Mouse (Mus musculus): ENCODE data around the gene Myl9. TPM values are rescaled to one million over a fixed set of nuclear protein-coding genes. Genes with fewer than 3 reads are reported as not detected.

Myl9 gene
- polyA plus RNA-seq, 1 experiment = 442 TPM

DNA sequence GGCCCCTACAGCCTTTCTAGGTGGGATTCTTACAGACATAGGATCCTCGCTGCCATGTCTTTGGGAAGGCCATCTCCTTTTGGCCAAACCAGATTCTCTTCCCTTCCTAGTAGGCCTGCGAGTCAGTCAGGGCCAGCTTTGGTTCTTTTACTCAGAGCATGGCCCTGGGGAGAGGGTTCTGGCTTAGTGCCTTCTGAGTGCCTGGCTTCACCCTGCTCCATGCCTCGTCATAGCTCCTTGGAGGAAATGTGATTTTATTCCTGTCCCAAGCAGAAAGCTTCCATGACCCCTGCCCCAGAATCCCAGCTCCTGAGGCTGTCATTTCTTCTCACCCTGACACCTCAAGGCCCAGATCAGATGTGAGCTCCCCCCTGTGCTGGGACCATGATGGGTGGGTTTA, 27.9 kb upstream of the Myl9 start:
- H3K79me2 ChIP-seq (ENCODE audit: control insufficient read depth, insufficient read depth) = peaks cover 40% of the 10 kb centered on the region
- no peak overlapping the region for H3K4me3 ChIP-seq
- no peak overlapping the region for H3K4me2 ChIP-seq (ENCODE audit: low read depth)
- no peak overlapping the region for H3ac ChIP-seq (ENCODE audit: control insufficient read depth, insufficient read length)
- TF ChIP-seq E2F4 (IDR thresholded peaks at IDR 0.05; ENCODE audit: insufficient read depth) = no peak
- no peak for TF ChIP-seq MYOD1 (IDR thresholded peaks at IDR 0.05; ENCODE audit: control insufficient read depth in 1 of 3, insufficient read length in 2 of 3, low read depth in 2 of 3)
- TF ChIP-seq TCF3 (IDR thresholded peaks at IDR 0.05; ENCODE audit: insufficient read length, low read depth) = no peak
- TF ChIP-seq TCF12 (IDR thresholded peaks at IDR 0.05; ENCODE audit: insufficient read depth, poor library complexity, severe bottlenecking) = no peak
- TF ChIP-seq SRF (IDR thresholded peaks at IDR 0.05; ENCODE audit: control insufficient read depth, insufficient read length, low read depth) = no peak
- no peak for TF ChIP-seq MAX (IDR thresholded peaks at IDR 0.05; ENCODE audit: low read depth)
- TF ChIP-seq MYOG (IDR thresholded peaks at IDR 0.05; ENCODE audit: control insufficient read depth in 1 of 3, insufficient read depth in 1 of 3, insufficient read length in 2 of 3, low read depth in 2 of 3) = no peak
- no peak for TF ChIP-seq POLR2A (IDR thresholded peaks at IDR 0.05; ENCODE audit: insufficient read length, low read depth)
- no peak for TF ChIP-seq POLR2AphosphoS2 (IDR thresholded peaks at IDR 0.05; ENCODE audit: insufficient read length, low read depth)
- TF ChIP-seq REST (IDR thresholded peaks at IDR 0.05; ENCODE audit: insufficient read depth, insufficient read length) = no peak
- TF ChIP-seq CEBPB (IDR thresholded peaks at IDR 0.05; ENCODE audit: insufficient read depth, poor library complexity, severe bottlenecking) = no peak
- TF ChIP-seq USF1 (IDR thresholded peaks at IDR 0.05; ENCODE audit: low read depth) = no peak
- no peaks in the 10 kb centered on the region for H3K27me3 ChIP-seq (ENCODE audit: control insufficient read depth, insufficient read depth, insufficient read length)
- peaks cover 45% of the 10 kb centered on the region for H3K36me3 ChIP-seq (ENCODE audit: control insufficient read depth, insufficient read depth)

DNA sequence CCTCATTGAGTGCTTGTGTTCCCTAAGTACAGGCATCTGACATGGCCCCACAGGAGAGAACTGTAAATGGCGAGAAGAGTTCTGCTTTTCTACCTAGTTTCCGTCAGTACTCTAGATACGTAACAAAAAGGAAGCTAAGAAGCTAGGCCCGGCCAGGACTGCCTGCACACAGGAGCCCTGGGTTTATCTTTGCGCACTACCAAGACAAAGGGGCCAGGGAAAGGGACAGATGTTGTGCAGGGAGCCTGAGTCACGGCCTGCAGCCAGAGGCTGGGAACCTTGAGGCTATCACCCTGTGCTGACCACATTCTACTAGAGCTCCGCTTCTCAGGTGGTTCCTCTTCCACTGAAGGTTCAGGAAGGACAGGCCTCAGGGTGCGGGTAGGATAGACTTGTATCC, 25.5 kb upstream of the Myl9 start:
- TF ChIP-seq MYOG (IDR thresholded peaks at IDR 0.05; ENCODE audit: control insufficient read depth in 1 of 3, insufficient read depth in 1 of 3, insufficient read length in 2 of 3, low read depth in 2 of 3) (no peak), MAX (IDR thresholded peaks at IDR 0.05; ENCODE audit: low read depth) (no peak)
- Histone ChIP-seq H3K27me3 (ENCODE audit: control insufficient read depth, insufficient read depth, insufficient read length) (no peaks in the 10 kb centered on the region), H3K4me3 (no peak overlapping the region), H3ac (ENCODE audit: control insufficient read depth, insufficient read length) (no peak overlapping the region), H3K36me3 (ENCODE audit: control insufficient read depth, insufficient read depth) (peaks cover 60% of the 10 kb centered on the region), H3K79me2 (ENCODE audit: control insufficient read depth, insufficient read depth) (peaks cover 16% of the 10 kb centered on the region), H3K4me2 (ENCODE audit: low read depth) (no peak overlapping the region)

DNA sequence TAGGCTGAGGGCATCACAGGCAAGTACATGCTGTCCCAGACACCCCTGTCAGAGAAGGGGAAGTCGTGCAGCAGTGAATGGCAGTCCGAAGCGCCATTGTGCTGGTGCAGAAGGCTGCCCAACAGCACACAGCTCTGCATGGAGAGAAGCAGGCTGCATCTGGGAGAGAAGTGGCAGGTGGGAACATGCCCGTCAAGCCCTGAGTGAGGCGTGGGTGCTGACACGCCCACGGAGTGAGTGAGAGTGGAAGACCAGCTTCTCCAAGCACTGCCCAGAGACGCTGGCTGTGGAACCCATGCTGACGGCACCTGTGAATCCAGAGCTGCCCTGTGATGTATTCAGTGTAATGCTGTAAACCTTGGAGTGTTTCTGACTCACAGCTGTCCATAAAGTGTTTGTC, 18.3 kb upstream of the Myl9 start:
- TF ChIP-seq CEBPB (IDR thresholded peaks at IDR 0.05; ENCODE audit: insufficient read depth, poor library complexity, severe bottlenecking) (no peak), REST (IDR thresholded peaks at IDR 0.05; ENCODE audit: insufficient read depth, insufficient read length) (no peak), SRF (IDR thresholded peaks at IDR 0.05; ENCODE audit: control insufficient read depth, insufficient read length, low read depth) (no peak), MYOD1 (IDR thresholded peaks at IDR 0.05; ENCODE audit: control insufficient read depth in 1 of 3, insufficient read length in 2 of 3, low read depth in 2 of 3) (peak in 1 of 3 experiments; percentile 3), USF1 (IDR thresholded peaks at IDR 0.05; ENCODE audit: low read depth) (no peak), TCF12 (IDR thresholded peaks at IDR 0.05; ENCODE audit: insufficient read depth, poor library complexity, severe bottlenecking) (no peak), POLR2A (IDR thresholded peaks at IDR 0.05; ENCODE audit: insufficient read length, low read depth) (peak; percentile 33), E2F4 (IDR thresholded peaks at IDR 0.05; ENCODE audit: insufficient read depth) (no peak), MYOG (IDR thresholded peaks at IDR 0.05; ENCODE audit: control insufficient read depth in 1 of 3, insufficient read depth in 1 of 3, insufficient read length in 2 of 3, low read depth in 2 of 3) (peak in 1 of 3 experiments; percentile 17), TCF3 (IDR thresholded peaks at IDR 0.05; ENCODE audit: insufficient read length, low read depth) (no peak), POLR2AphosphoS2 (IDR thresholded peaks at IDR 0.05; ENCODE audit: insufficient read length, low read depth) (peak; percentile 47), MAX (IDR thresholded peaks at IDR 0.05; ENCODE audit: low read depth) (no peak)
- peaks cover 5% of the 10 kb centered on the region for H3K79me2 ChIP-seq (ENCODE audit: control insufficient read depth, insufficient read depth)
- H3K4me3 ChIP-seq = no peak overlapping the region
- H3K27me3 ChIP-seq (ENCODE audit: control insufficient read depth, insufficient read depth, insufficient read length) = no peaks in the 10 kb centered on the region
- H3K36me3 ChIP-seq (ENCODE audit: control insufficient read depth, insufficient read depth) = peaks cover 87% of the 10 kb centered on the region
- no peak overlapping the region for H3K4me2 ChIP-seq (ENCODE audit: low read depth)
- H3ac ChIP-seq (ENCODE audit: control insufficient read depth, insufficient read length) = no peak overlapping the region

DNA sequence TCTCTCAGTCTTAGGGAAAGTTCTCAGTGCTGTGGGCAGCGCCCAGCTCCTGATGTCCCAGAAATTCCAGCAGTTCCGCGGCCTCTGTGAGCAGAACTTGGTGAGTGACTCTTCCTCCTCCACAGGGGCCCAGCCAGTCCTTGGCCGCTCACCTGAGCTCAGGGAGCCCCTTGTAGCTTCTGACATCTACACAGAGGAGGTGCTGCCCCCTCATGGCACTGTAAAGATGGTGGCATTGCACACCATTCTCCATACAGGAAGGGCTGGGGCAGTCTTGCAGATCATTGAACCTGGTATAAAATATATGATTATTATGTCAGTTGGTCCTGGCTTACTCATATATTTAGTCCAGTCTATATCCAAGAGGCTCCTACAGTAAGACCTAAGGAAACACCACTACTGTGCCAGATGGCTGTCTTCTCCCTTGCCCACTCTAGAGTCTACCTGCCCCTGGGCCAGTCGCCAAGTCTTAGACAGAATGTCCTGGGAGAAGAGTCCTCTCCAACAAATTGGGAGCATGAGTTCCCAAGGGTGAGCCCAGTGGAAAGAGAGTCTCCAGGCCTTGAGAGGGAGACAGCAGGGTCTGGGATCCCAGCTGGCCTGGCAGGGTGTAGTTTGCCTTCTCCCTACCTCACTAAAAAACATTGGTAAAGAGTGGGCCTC, 14.2 kb upstream of the Myl9 start:
- Histone ChIP-seq H3ac (ENCODE audit: control insufficient read depth, insufficient read length) (no peak overlapping the region), H3K79me2 (ENCODE audit: control insufficient read depth, insufficient read depth) (peaks cover 5% of the 10 kb centered on the region), H3K36me3 (ENCODE audit: control insufficient read depth, insufficient read depth) (peaks cover 65% of the 10 kb centered on the region), H3K4me3 (no peak overlapping the region), H3K27me3 (ENCODE audit: control insufficient read depth, insufficient read depth, insufficient read length) (no peaks in the 10 kb centered on the region), H3K4me2 (ENCODE audit: low read depth) (no peak overlapping the region)
- TF ChIP-seq TCF12 (IDR thresholded peaks at IDR 0.05; ENCODE audit: insufficient read depth, poor library complexity, severe bottlenecking) (no peak), POLR2AphosphoS2 (IDR thresholded peaks at IDR 0.05; ENCODE audit: insufficient read length, low read depth) (no peak), TCF3 (IDR thresholded peaks at IDR 0.05; ENCODE audit: insufficient read length, low read depth) (no peak), MYOG (IDR thresholded peaks at IDR 0.05; ENCODE audit: control insufficient read depth in 1 of 3, insufficient read depth in 1 of 3, insufficient read length in 2 of 3, low read depth in 2 of 3) (no peak), REST (IDR thresholded peaks at IDR 0.05; ENCODE audit: insufficient read depth, insufficient read length) (no peak), E2F4 (IDR thresholded peaks at IDR 0.05; ENCODE audit: insufficient read depth) (no peak), SRF (IDR thresholded peaks at IDR 0.05; ENCODE audit: control insufficient read depth, insufficient read length, low read depth) (no peak), MAX (IDR thresholded peaks at IDR 0.05; ENCODE audit: low read depth) (no peak), USF1 (IDR thresholded peaks at IDR 0.05; ENCODE audit: low read depth) (no peak), POLR2A (IDR thresholded peaks at IDR 0.05; ENCODE audit: insufficient read length, low read depth) (no peak), MYOD1 (IDR thresholded peaks at IDR 0.05; ENCODE audit: control insufficient read depth in 1 of 3, insufficient read length in 2 of 3, low read depth in 2 of 3) (no peak), CEBPB (IDR thresholded peaks at IDR 0.05; ENCODE audit: insufficient read depth, poor library complexity, severe bottlenecking) (no peak)
